Mouse (Mus musculus) ES-Bruce4 (cell line): ENCODE data around the gene Hcfc2.

ENCODE experiments used
- CTCF ChIP-seq: IDR thresholded peaks from one replicate; pipeline ENCODE4 v1.8.1; 2011; ENCODE audit warnings: low read depth, low read length
- EP300 ChIP-seq: IDR thresholded peaks from 2 replicates; pipeline ENCODE4 v1.6.1; 2011; ENCODE audit warnings: low read depth, low read length; ENCODE audit not compliant: insufficient read depth

DNA sequence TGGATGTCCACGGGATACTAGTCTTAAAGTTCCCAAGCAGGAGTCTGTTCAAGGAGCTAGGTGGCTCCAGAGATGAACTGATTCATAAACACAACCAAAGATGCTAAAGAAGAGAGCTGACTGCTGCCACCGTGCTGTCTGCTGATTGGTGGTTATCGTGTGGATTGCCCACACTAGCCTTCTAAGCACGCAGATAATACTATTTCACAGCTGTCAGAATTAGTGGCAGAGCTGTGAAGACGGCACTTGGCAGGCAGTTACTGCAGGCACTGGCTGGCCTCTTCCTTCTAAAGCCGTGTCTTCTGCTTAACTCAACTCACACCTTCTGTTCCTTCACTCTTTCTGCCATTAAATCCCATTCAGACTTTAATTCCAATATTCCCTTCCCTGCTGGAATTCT is 62.4 kb downstream of the Hcfc2 start:
- TF ChIP-seq EP300 = no peak
- no peak for TF ChIP-seq CTCF
